Mouse (Mus musculus): ENCODE results near the gene Frmd8. TPM values are rescaled to one million over a fixed set of nuclear protein-coding genes. Genes with fewer than 3 reads are reported as not detected.
"Not testable (repeated sequence)": the region's sequence is repeated elsewhere in the genome, so short reads cannot be mapped to it uniquely, and the experiment has no call there.

The Frmd8 gene
- polyA plus RNA-seq, 1 experiment from 2014 or later = 15.8 TPM

GRCm38 (mm10) chr19:5819549-5819948 lies 55.5 kb downstream of the Frmd8 start:
- DNase-seq (ENCODE audit: low spot score) (no peak), ATAC-seq (replicated peaks; ENCODE audit: insufficient number of reproducible peaks, low FRiP score, low TSS enrichment, low read depth) (no peak)
- no peaks in the 10 kb centered on the region for H3K36me3 ChIP-seq (replicated peaks; ENCODE audit: control insufficient read depth, insufficient read depth, low read depth, low read length)
- 53% methylated on average over 12 of the region's 12 CpGs for WGBS
- H3K27ac ChIP-seq (replicated peaks; ENCODE audit: low read depth, low read length) = no peak overlapping the region
- no peak overlapping the region for H3K4me3 ChIP-seq (ENCODE audit: low read depth, low read length)
- no peaks in the 10 kb centered on the region for H3K9me3 ChIP-seq (replicated peaks; ENCODE audit: control insufficient read depth, low read length)
- no peaks in the 10 kb centered on the region for H3K27me3 ChIP-seq (ENCODE audit: control insufficient read depth, insufficient read depth, low read length)
- H3K4me1 ChIP-seq (ENCODE audit: control insufficient read depth, insufficient read depth, low read length) = peaks cover 16% of the 10 kb centered on the region
- H3K9ac ChIP-seq (replicated peaks; ENCODE audit: low read length) = no peak overlapping the region
- no peak overlapping the region for H3K4me2 ChIP-seq (ENCODE audit: low read depth, low read length)

GRCm38 (mm10) chr19:5818590-5818977 lies 56.5 kb downstream of the Frmd8 start:
- ATAC-seq (replicated peaks; ENCODE audit: insufficient number of reproducible peaks, low FRiP score, low TSS enrichment, low read depth) = no peak
- no peak overlapping the region for H3K27ac ChIP-seq (replicated peaks; ENCODE audit: low read depth, low read length)
- no peaks in the 10 kb centered on the region for H3K36me3 ChIP-seq (replicated peaks; ENCODE audit: control insufficient read depth, insufficient read depth, low read depth, low read length)
- no peak overlapping the region for H3K4me2 ChIP-seq (ENCODE audit: low read depth, low read length)
- 74% methylated on average over 6 of the region's 6 CpGs for WGBS
- H3K4me1 ChIP-seq (ENCODE audit: control insufficient read depth, insufficient read depth, low read length) = peaks cover 16% of the 10 kb centered on the region
- H3K27me3 ChIP-seq (ENCODE audit: control insufficient read depth, insufficient read depth, low read length) = no peaks in the 10 kb centered on the region
- H3K9ac ChIP-seq (replicated peaks; ENCODE audit: low read length) = no peak overlapping the region
- no peak overlapping the region for H3K4me3 ChIP-seq (ENCODE audit: low read depth, low read length)
- DNase-seq (ENCODE audit: low spot score) = no peak
- no peaks in the 10 kb centered on the region for H3K9me3 ChIP-seq (replicated peaks; ENCODE audit: control insufficient read depth, low read length)

- peaks cover 12% of the 10 kb centered on the region for H3K4me1 ChIP-seq (ENCODE audit: control insufficient read depth, insufficient read depth, low read length)
- 20% methylated on average over 21 of the region's 21 CpGs for WGBS
- peak overlapping the region; percentile 23 for H3K4me3 ChIP-seq (ENCODE audit: low read depth, low read length)
- ATAC-seq (replicated peaks; ENCODE audit: insufficient number of reproducible peaks, low FRiP score, low TSS enrichment, low read depth) (peak; percentile 51), DNase-seq (ENCODE audit: low spot score) (peak; percentile 84)
- H3K9me3 ChIP-seq (replicated peaks; ENCODE audit: control insufficient read depth, low read length) = no peaks in the 10 kb centered on the region
- no peak overlapping the region for H3K27ac ChIP-seq (replicated peaks; ENCODE audit: low read depth, low read length)
- H3K36me3 ChIP-seq (replicated peaks; ENCODE audit: control insufficient read depth, insufficient read depth, low read depth, low read length) = no peaks in the 10 kb centered on the region
- peak overlapping the region; percentile 52 for H3K4me2 ChIP-seq (ENCODE audit: low read depth, low read length)
- H3K27me3 ChIP-seq (ENCODE audit: control insufficient read depth, insufficient read depth, low read length) = no peaks in the 10 kb centered on the region
- peak overlapping the region; percentile 66 for H3K9ac ChIP-seq (replicated peaks; ENCODE audit: low read length)
Observed at GRCm38 (mm10) chr19:5817703-5818589, 57.1 kb downstream of the Frmd8 start.

- ATAC-seq (replicated peaks; ENCODE audit: insufficient number of reproducible peaks, low FRiP score, low TSS enrichment, low read depth) = no peak
- DNase-seq (ENCODE audit: low spot score) = no peak
- H3K27me3 ChIP-seq (ENCODE audit: control insufficient read depth, insufficient read depth, low read length) = no peaks in the 10 kb centered on the region
- no peaks in the 10 kb centered on the region for H3K36me3 ChIP-seq (replicated peaks; ENCODE audit: control insufficient read depth, insufficient read depth, low read depth, low read length)
- no peak overlapping the region for H3K9ac ChIP-seq (replicated peaks; ENCODE audit: low read length)
- H3K4me1 ChIP-seq (ENCODE audit: control insufficient read depth, insufficient read depth, low read length) = peaks cover 8% of the 10 kb centered on the region
- H3K9me3 ChIP-seq (replicated peaks; ENCODE audit: control insufficient read depth, low read length) = no peaks in the 10 kb centered on the region
- no peak overlapping the region for H3K4me3 ChIP-seq (ENCODE audit: low read depth, low read length)
- H3K27ac ChIP-seq (replicated peaks; ENCODE audit: low read depth, low read length) = no peak overlapping the region
- 80% methylated on average over 4 of the region's 4 CpGs for WGBS
- H3K4me2 ChIP-seq (ENCODE audit: low read depth, low read length) = no peak overlapping the region
Observed at GRCm38 (mm10) chr19:5815928-5816327, 59.1 kb downstream of the Frmd8 start.

GRCm38 (mm10) chr19:5815010-5815409 lies 60.1 kb downstream of the Frmd8 start:
- no peaks in the 10 kb centered on the region for H3K27me3 ChIP-seq (ENCODE audit: control insufficient read depth, insufficient read depth, low read length)
- H3K9ac ChIP-seq (replicated peaks; ENCODE audit: low read length) = no peak overlapping the region
- ATAC-seq (replicated peaks; ENCODE audit: insufficient number of reproducible peaks, low FRiP score, low TSS enrichment, low read depth) = no peak
- H3K4me1 ChIP-seq (ENCODE audit: control insufficient read depth, insufficient read depth, low read length) = peaks cover 11% of the 10 kb centered on the region
- no peaks in the 10 kb centered on the region for H3K36me3 ChIP-seq (replicated peaks; ENCODE audit: control insufficient read depth, insufficient read depth, low read depth, low read length)
- no peak for DNase-seq (ENCODE audit: low spot score)
- H3K4me2 ChIP-seq (ENCODE audit: low read depth, low read length) = no peak overlapping the region
- H3K4me3 ChIP-seq (ENCODE audit: low read depth, low read length) = no peak overlapping the region
- H3K27ac ChIP-seq (replicated peaks; ENCODE audit: low read depth, low read length) = no peak overlapping the region
- H3K9me3 ChIP-seq (replicated peaks; ENCODE audit: control insufficient read depth, low read length) = no peaks in the 10 kb centered on the region
- whole genome bisulfite sequencing = 92% methylated on average over 7 of the region's 7 CpGs

- WGBS = 47% methylated on average over 1 of the region's 1 CpGs
- not testable (repeated sequence) for H3K36me3 ChIP-seq (replicated peaks; ENCODE audit: control insufficient read depth, insufficient read depth, low read depth, low read length); H3K27ac ChIP-seq (replicated peaks; ENCODE audit: low read depth, low read length); H3K9me3 ChIP-seq (replicated peaks; ENCODE audit: control insufficient read depth, low read length); ATAC-seq (replicated peaks; ENCODE audit: insufficient number of reproducible peaks, low FRiP score, low TSS enrichment, low read depth); H3K4me2 ChIP-seq (ENCODE audit: low read depth, low read length); DNase-seq (ENCODE audit: low spot score); H3K4me3 ChIP-seq (ENCODE audit: low read depth, low read length); H3K9ac ChIP-seq (replicated peaks; ENCODE audit: low read length); H3K27me3 ChIP-seq (ENCODE audit: control insufficient read depth, insufficient read depth, low read length)
- peaks cover 14% of the 10 kb centered on the region for H3K4me1 ChIP-seq (ENCODE audit: control insufficient read depth, insufficient read depth, low read length)
Observed at GRCm38 (mm10) chr19:5814048-5814447, 61.0 kb downstream of the Frmd8 start.

GRCm38 (mm10) chr19:5813567-5813966 lies 61.5 kb downstream of the Frmd8 start:
- Histone ChIP-seq H3K4me1 (ENCODE audit: control insufficient read depth, insufficient read depth, low read length) (peaks cover 14% of the 10 kb centered on the region), H3K27ac (replicated peaks; ENCODE audit: low read depth, low read length) (no peak overlapping the region), H3K4me2 (ENCODE audit: low read depth, low read length) (no peak overlapping the region), H3K4me3 (ENCODE audit: low read depth, low read length) (no peak overlapping the region), H3K9me3 (replicated peaks; ENCODE audit: control insufficient read depth, low read length) (no peaks in the 10 kb centered on the region), H3K36me3 (replicated peaks; ENCODE audit: control insufficient read depth, insufficient read depth, low read depth, low read length) (no peaks in the 10 kb centered on the region), H3K9ac (replicated peaks; ENCODE audit: low read length) (no peak overlapping the region), H3K27me3 (ENCODE audit: control insufficient read depth, insufficient read depth, low read length) (no peaks in the 10 kb centered on the region)
- ATAC-seq (replicated peaks; ENCODE audit: insufficient number of reproducible peaks, low FRiP score, low TSS enrichment, low read depth) = no peak
- DNase-seq (ENCODE audit: low spot score) = no peak
- 93% methylated on average over 3 of the region's 3 CpGs for WGBS

- no peaks in the 10 kb centered on the region for H3K27me3 ChIP-seq (ENCODE audit: control insufficient read depth, insufficient read depth, low read length)
- DNase-seq (ENCODE audit: low spot score) = peak; percentile 63
- H3K36me3 ChIP-seq (replicated peaks; ENCODE audit: control insufficient read depth, insufficient read depth, low read depth, low read length) = no peaks in the 10 kb centered on the region
- no peak overlapping the region for H3K4me3 ChIP-seq (ENCODE audit: low read depth, low read length)
- H3K9ac ChIP-seq (replicated peaks; ENCODE audit: low read length) = no peak overlapping the region
- H3K4me1 ChIP-seq (ENCODE audit: control insufficient read depth, insufficient read depth, low read length) = peaks cover 10% of the 10 kb centered on the region
- ATAC-seq (replicated peaks; ENCODE audit: insufficient number of reproducible peaks, low FRiP score, low TSS enrichment, low read depth) = peak; percentile 80
- peak overlapping the region; percentile 48; the same call in 1 of the 2 replicates for H3K27ac ChIP-seq (replicated peaks; ENCODE audit: low read depth, low read length)
- no peak overlapping the region for H3K4me2 ChIP-seq (ENCODE audit: low read depth, low read length)
- H3K9me3 ChIP-seq (replicated peaks; ENCODE audit: control insufficient read depth, low read length) = no peaks in the 10 kb centered on the region
- 51% methylated on average over 7 of the region's 7 CpGs for WGBS
Observed at GRCm38 (mm10) chr19:5811771-5812504, 63.1 kb downstream of the Frmd8 start.

Measured in embryonic facial prominence, embryonic 11.5 days (tissue).